Mouse (Mus musculus) frontal cortex, adult 2 months (tissue): ENCODE data around the gene Aco2. TPM values are rescaled to one million over a fixed set of nuclear protein-coding genes. Genes with fewer than 3 reads are reported as not detected.
"Not testable (repeated sequence)": the region's sequence is repeated elsewhere in the genome, so short reads cannot be mapped to it uniquely, and the experiment has no call there.

Experiments
- DNase-seq, 2 experiments: peaks; one replicate each; pipeline ENCODE4 v3.0.0; 2022; ENCODE audit warnings: low spot score in 1 of 2; ENCODE audit errors: extremely low spot score in 1 of 2
- polyA plus RNA-seq: library from polyadenylated mRNA; depleted of rRNA; stranded (reverse); fragments of >200 nt; gene quantifications from 2 replicates; pipeline ENCODE4 v1.2.3, GENCODE M21; 2012

Aco2 gene
- polyA plus RNA-seq, 1 experiment: 538 TPM

GRCm38 (mm10) chr15:81864238-81864637 lies 7.9 kb upstream of the Aco2 start:
- DNase-seq: no peak

- DNase-seq: no peak
These were observed 2.1 kb upstream of the Aco2 start for GRCm38 (mm10) chr15:81869985-81870384.

- peak; percentile 68 to 89 for DNase-seq
These were observed 376 bp upstream of the Aco2 start, which contains the start of gene Phf5a for GRCm38 (mm10) chr15:81871604-81872261. Phf5a (minus strand) TSS chr15:81871911.

- DNase-seq: peak; percentile 87 to 88
These were observed 7.7 kb downstream of the Aco2 start for GRCm38 (mm10) chr15:81879531-81880401.

- DNase-seq: no peak
These were observed 10.2 kb downstream of the Aco2 start for GRCm38 (mm10) chr15:81882348-81882747.

GRCm38 (mm10) chr15:81885418-81885934 lies 13.4 kb downstream of the Aco2 start:
- no peak for DNase-seq

GRCm38 (mm10) chr15:81886795-81887550 lies 14.9 kb downstream of the Aco2 start:
- no peak for DNase-seq

- no peak for DNase-seq
These were observed 17.1 kb downstream of the Aco2 start for GRCm38 (mm10) chr15:81889175-81889574.

- peak; percentile 62 to 75 for DNase-seq
These were observed 19.2 kb downstream of the Aco2 start for GRCm38 (mm10) chr15:81891140-81891802.

- no peak for DNase-seq
These were observed 19.9 kb downstream of the Aco2 start for GRCm38 (mm10) chr15:81891822-81892580.

GRCm38 (mm10) chr15:81894002-81894401 lies 21.9 kb downstream of the Aco2 start:
- DNase-seq: no peak

GRCm38 (mm10) chr15:81896407-81896806 lies 24.3 kb downstream of the Aco2 start:
- DNase-seq: no peak

- DNase-seq: no peak
These were observed 25.6 kb downstream of the Aco2 start for GRCm38 (mm10) chr15:81897607-81898285.

GRCm38 (mm10) chr15:81898751-81899150 lies 26.6 kb downstream of the Aco2 start:
- DNase-seq: no peak

GRCm38 (mm10) chr15:81904939-81905338 lies 32.8 kb downstream of the Aco2 start:
- peak in 1 of 2 experiments; percentile 88 for DNase-seq

GRCm38 (mm10) chr15:81907953-81908352 lies 35.8 kb downstream of the Aco2 start:
- no peak for DNase-seq

- DNase-seq: not testable (repeated sequence)
These were observed 36.7 kb downstream of the Aco2 start for GRCm38 (mm10) chr15:81908767-81909166.

GRCm38 (mm10) chr15:81912498-81912897 lies 40.4 kb downstream of the Aco2 start:
- no peak for DNase-seq

GRCm38 (mm10) chr15:81914668-81915067 lies 42.6 kb downstream of the Aco2 start:
- DNase-seq: no peak
